Mouse (Mus musculus) embryonic facial prominence, embryonic 10.5 days (tissue): Measurements from ENCODE around the gene Rab11fip5. TPM values are rescaled to one million over a fixed set of nuclear protein-coding genes. Genes with fewer than 3 reads are reported as not detected.

Source experiments
- DNase-seq: peaks from one replicate; pipeline ENCODE4 v3.0.0-alpha.2; 2017; ENCODE audit warnings: low spot score
- H3K27ac ChIP-seq: fragments of 300-500 bp; sonication (generic); replicated peaks from 2 replicates; pipeline ENCODE4 v1.5.1; 2016; ENCODE audit warnings: mild to moderate bottlenecking
- H3K27me3 ChIP-seq: fragments of 300-500 bp; sonication (generic); replicated peaks from 2 replicates; pipeline ENCODE4 v1.6.1; 2016; ENCODE audit warnings: low read depth, mild to moderate bottlenecking; ENCODE audit not compliant: poor library complexity, severe bottlenecking
- H3K36me3 ChIP-seq: fragments of 300-500 bp; sonication (generic); replicated peaks from 2 replicates; pipeline ENCODE4 v1.6.1; 2016; ENCODE audit warnings: mild to moderate bottlenecking, moderate library complexity
- H3K4me1 ChIP-seq: fragments of 300-500 bp; sonication (generic); 2 replicates; pipeline ENCODE4 v1.6.1; 2016
- H3K4me3 ChIP-seq: fragments of 300-500 bp; sonication (generic); 2 replicates; pipeline ENCODE4 v1.5.1; 2016; ENCODE audit warnings: mild to moderate bottlenecking, moderate library complexity
- H3K9me3 ChIP-seq: fragments of 300-500 bp; sonication (generic); 2 replicates; pipeline ENCODE4 v1.6.1; 2016; ENCODE audit warnings: mild to moderate bottlenecking
- WGBS: fragments of 180-500 bp; shearing (Covaris S2); methylation state at CpG from one replicate; pipeline ENCODE4 v1.1.7; 2016; 5-methylcytosine and 5-hydroxymethylcytosine counted together
- polyA plus RNA-seq: library from polyadenylated mRNA; unstranded; fragments of >200 nt; fragmentation: Nextera tagmentation; extraction: Ambion mirVana; gene quantifications from 2 replicates; pipeline ENCODE4 v1.2.1, GENCODE M21; 2016

Gene Rab11fip5
- polyA plus RNA-seq, 1 experiment from 2014 or later: 3.6 TPM

- Histone ChIP-seq H3K27me3 (peaks cover 32% of the 10 kb centered on the region), H3K4me3 (no peak overlapping the region), H3K9me3 (no peaks in the 10 kb centered on the region), H3K36me3 (no peaks in the 10 kb centered on the region), H3K27ac (no peak overlapping the region), H3K4me1 (peaks cover 26% of the 10 kb centered on the region)
- 86% methylated on average over 2 of the region's 2 CpGs for WGBS
- no peak for DNase-seq
Measured at GRCm38 (mm10) chr6:85382791-85383190, 8.4 kb upstream of the Rab11fip5 start.

GRCm38 (mm10) chr6:85381648-85382020, 7.2 kb upstream of the Rab11fip5 start:
- no peak overlapping the region for H3K4me3 ChIP-seq
- H3K27me3 ChIP-seq: peaks cover 35% of the 10 kb centered on the region
- no peak overlapping the region for H3K27ac ChIP-seq
- DNase-seq: no peak
- no peaks in the 10 kb centered on the region for H3K9me3 ChIP-seq
- WGBS: 76% methylated on average over 10 of the region's 10 CpGs
- peaks cover 24% of the 10 kb centered on the region for H3K4me1 ChIP-seq
- H3K36me3 ChIP-seq: no peaks in the 10 kb centered on the region

GRCm38 (mm10) chr6:85380901-85381647, 6.6 kb upstream of the Rab11fip5 start:
- Histone ChIP-seq H3K4me1 (peaks cover 22% of the 10 kb centered on the region), H3K4me3 (peak overlapping the region; percentile 46), H3K9me3 (no peaks in the 10 kb centered on the region), H3K27ac (peak overlapping the region; percentile 74), H3K36me3 (no peaks in the 10 kb centered on the region), H3K27me3 (peaks cover 35% of the 10 kb centered on the region)
- no peak for DNase-seq
- 15% methylated on average over 17 of the region's 17 CpGs for WGBS

- H3K9me3 ChIP-seq: no peaks in the 10 kb centered on the region
- H3K27ac ChIP-seq: peak overlapping the region; percentile 74
- DNase-seq: peak; percentile 88
- H3K36me3 ChIP-seq: no peaks in the 10 kb centered on the region
- H3K4me3 ChIP-seq: peak overlapping the region; percentile 46
- peaks cover 22% of the 10 kb centered on the region for H3K4me1 ChIP-seq
- WGBS: 30% methylated on average over 10 of the region's 10 CpGs
- H3K27me3 ChIP-seq: peaks cover 36% of the 10 kb centered on the region
Measured at GRCm38 (mm10) chr6:85380201-85380900, 5.9 kb upstream of the Rab11fip5 start.

GRCm38 (mm10) chr6:85378629-85379028, 4.2 kb upstream of the Rab11fip5 start:
- no peak overlapping the region for H3K4me3 ChIP-seq
- H3K27ac ChIP-seq: no peak overlapping the region
- H3K27me3 ChIP-seq: peaks cover 45% of the 10 kb centered on the region
- WGBS: 50% methylated on average over 8 of the region's 8 CpGs
- H3K9me3 ChIP-seq: no peaks in the 10 kb centered on the region
- peaks cover 30% of the 10 kb centered on the region for H3K4me1 ChIP-seq
- no peaks in the 10 kb centered on the region for H3K36me3 ChIP-seq
- DNase-seq: no peak

- 54% methylated on average over 5 of the region's 5 CpGs for WGBS
- peaks cover 53% of the 10 kb centered on the region for H3K27me3 ChIP-seq
- H3K36me3 ChIP-seq: no peaks in the 10 kb centered on the region
- DNase-seq: no peak
- no peak overlapping the region for H3K27ac ChIP-seq
- H3K4me1 ChIP-seq: peaks cover 33% of the 10 kb centered on the region
- H3K9me3 ChIP-seq: no peaks in the 10 kb centered on the region
- no peak overlapping the region for H3K4me3 ChIP-seq
Measured at GRCm38 (mm10) chr6:85377876-85378275, 3.4 kb upstream of the Rab11fip5 start.

GRCm38 (mm10) chr6:85377066-85377734, 2.8 kb upstream of the Rab11fip5 start:
- Histone ChIP-seq H3K4me1 (peaks cover 33% of the 10 kb centered on the region), H3K4me3 (no peak overlapping the region), H3K27ac (no peak overlapping the region), H3K9me3 (no peaks in the 10 kb centered on the region), H3K36me3 (no peaks in the 10 kb centered on the region), H3K27me3 (peaks cover 58% of the 10 kb centered on the region)
- no peak for DNase-seq
- 70% methylated on average over 4 of the region's 4 CpGs for WGBS

- Histone ChIP-seq H3K27me3 (peaks cover 64% of the 10 kb centered on the region), H3K9me3 (no peaks in the 10 kb centered on the region), H3K4me1 (peaks cover 21% of the 10 kb centered on the region), H3K4me3 (peak overlapping the region; percentile 82), H3K27ac (peak overlapping the region; percentile 49), H3K36me3 (no peaks in the 10 kb centered on the region)
- WGBS: under 1% methylated on average over 19 of the region's 19 CpGs
- DNase-seq: peak; percentile 97
Measured at GRCm38 (mm10) chr6:85374734-85375114, 290 bp upstream of the Rab11fip5 start.

GRCm38 (mm10) chr6:85373066-85373860, 1.2 kb downstream of the Rab11fip5 start:
- peak overlapping the region; percentile 82 for H3K4me3 ChIP-seq
- no peaks in the 10 kb centered on the region for H3K9me3 ChIP-seq
- H3K36me3 ChIP-seq: no peaks in the 10 kb centered on the region
- H3K4me1 ChIP-seq: peaks cover 16% of the 10 kb centered on the region
- DNase-seq: no peak
- WGBS: 87% methylated on average over 10 of the region's 10 CpGs
- H3K27me3 ChIP-seq: peaks cover 61% of the 10 kb centered on the region
- no peak overlapping the region for H3K27ac ChIP-seq

GRCm38 (mm10) chr6:85372496-85372895, 1.9 kb downstream of the Rab11fip5 start:
- Histone ChIP-seq H3K9me3 (no peaks in the 10 kb centered on the region), H3K27ac (no peak overlapping the region), H3K36me3 (no peaks in the 10 kb centered on the region), H3K27me3 (peaks cover 61% of the 10 kb centered on the region), H3K4me3 (no peak overlapping the region), H3K4me1 (peaks cover 11% of the 10 kb centered on the region)
- no peak for DNase-seq
- 70% methylated on average over 2 of the region's 2 CpGs for WGBS

- Histone ChIP-seq H3K27me3 (peaks cover 56% of the 10 kb centered on the region), H3K36me3 (no peaks in the 10 kb centered on the region), H3K27ac (no peak overlapping the region), H3K4me1 (peaks cover 11% of the 10 kb centered on the region), H3K9me3 (no peaks in the 10 kb centered on the region), H3K4me3 (no peak overlapping the region)
- WGBS: 88% methylated on average over 6 of the region's 6 CpGs
- no peak for DNase-seq
Measured at GRCm38 (mm10) chr6:85371859-85372405, 2.5 kb downstream of the Rab11fip5 start.
